Mouse (Mus musculus) midbrain, embryonic 12.5 days (tissue): ENCODE data around the gene Xaf1. TPM values are rescaled to one million over a fixed set of nuclear protein-coding genes. Genes with fewer than 3 reads are reported as not detected.

Source experiments
- ATAC-seq: fragments of 200-750 bp; cut with Nextera tagmentation; 2 replicates; pipeline ENCODE4 v1.8.0; 2017; ENCODE audit warnings: low read depth, moderate TSS enrichment, moderate library complexity; ENCODE audit not compliant: low FRiP score
- H3K27ac ChIP-seq: fragments of 300-500 bp; sonication (generic); replicated peaks from 2 replicates; pipeline ENCODE4 v1.5.1; 2016; ENCODE audit warnings: mild to moderate bottlenecking
- H3K27me3 ChIP-seq: fragments of 300-500 bp; sonication (generic); 2 replicates; pipeline ENCODE4 v1.6.1; 2016; ENCODE audit warnings: mild to moderate bottlenecking
- H3K36me3 ChIP-seq: fragments of 300-500 bp; sonication (generic); 2 replicates; pipeline ENCODE4 v1.6.1; 2016
- H3K4me1 ChIP-seq: fragments of 300-500 bp; sonication (generic); 2 replicates; pipeline ENCODE4 v1.6.1; 2016
- H3K4me2 ChIP-seq: fragments of 300-500 bp; sonication (generic); replicated peaks from 2 replicates; pipeline ENCODE4 v1.6.1; 2016; ENCODE audit warnings: mild to moderate bottlenecking, moderate library complexity
- H3K4me3 ChIP-seq: fragments of 300-500 bp; sonication (generic); 2 replicates; pipeline ENCODE4 v1.5.1; 2016; ENCODE audit warnings: mild to moderate bottlenecking
- H3K9ac ChIP-seq: fragments of 300-500 bp; sonication (generic); replicated peaks from 2 replicates; pipeline ENCODE4 v1.6.1; 2016; ENCODE audit warnings: mild to moderate bottlenecking, moderate library complexity
- H3K9me3 ChIP-seq: fragments of 300-500 bp; sonication (generic); 2 replicates; pipeline ENCODE4 v1.6.1; 2016; ENCODE audit warnings: mild to moderate bottlenecking
- WGBS: fragments of 180-500 bp; shearing (Covaris S2); methylation state at CpG from one replicate; pipeline ENCODE4 v1.1.7; 2016; 5-methylcytosine and 5-hydroxymethylcytosine counted together
- polyA plus RNA-seq: library from polyadenylated mRNA; unstranded; fragments of >200 nt; fragmentation: Nextera tagmentation; extraction: Ambion mirVana; gene quantifications from 2 replicates; pipeline ENCODE4 v1.2.1, GENCODE M21; 2016

Gene Xaf1
- polyA plus RNA-seq, result 1.6 and 2.0 TPM in 2 replicates

- Histone ChIP-seq H3K9me3 (no peaks in the 10 kb centered on the region), H3K4me1 (peaks cover 4% of the 10 kb centered on the region; the same call in 1 of the 2 replicates), H3K36me3 (no peaks in the 10 kb centered on the region), H3K27me3 (no peaks in the 10 kb centered on the region), H3K4me3 (no peak within 1 kb of the TSS), H3K27ac (no peak within 1 kb of the TSS), H3K4me2 (no peak within 1 kb of the TSS), H3K9ac (no peak within 1 kb of the TSS)
- 33% methylated on average over 6 of the region's 6 CpGs for WGBS
- ATAC-seq, result no peak
These were observed at the start of gene Xaf1 for GRCm38 (mm10) chr11:72301334-72301733. TSS of gene Xaf1 (plus strand) at chr11:72301629.

GRCm38 (mm10) chr11:72255629-72256028 is 45.8 kb upstream of the Xaf1 start:
- H3K9ac ChIP-seq, result no peak overlapping the region
- no peaks in the 10 kb centered on the region for H3K9me3 ChIP-seq
- 96% methylated on average over 4 of the region's 4 CpGs for WGBS
- no peak overlapping the region for H3K4me3 ChIP-seq
- no peaks in the 10 kb centered on the region for H3K36me3 ChIP-seq
- H3K27me3 ChIP-seq, result no peaks in the 10 kb centered on the region
- no peak overlapping the region for H3K27ac ChIP-seq
- ATAC-seq, result no peak
- no peak overlapping the region for H3K4me2 ChIP-seq
- no peaks in the 10 kb centered on the region for H3K4me1 ChIP-seq

- no peak overlapping the region for H3K4me2 ChIP-seq
- no peak overlapping the region for H3K27ac ChIP-seq
- no peak overlapping the region for H3K4me3 ChIP-seq
- H3K36me3 ChIP-seq, result no peaks in the 10 kb centered on the region
- no peaks in the 10 kb centered on the region for H3K27me3 ChIP-seq
- no peak overlapping the region for H3K9ac ChIP-seq
- no peaks in the 10 kb centered on the region for H3K9me3 ChIP-seq
- WGBS, result 84% methylated on average over 2 of the region's 2 CpGs
- ATAC-seq, result no peak
- no peaks in the 10 kb centered on the region for H3K4me1 ChIP-seq
These were observed 45.0 kb upstream of the Xaf1 start for GRCm38 (mm10) chr11:72256441-72256840.

GRCm38 (mm10) chr11:72265483-72265882 is 35.9 kb upstream of the Xaf1 start:
- no peak overlapping the region for H3K4me2 ChIP-seq
- peaks cover 22% of the 10 kb centered on the region for H3K4me1 ChIP-seq
- H3K36me3 ChIP-seq, result no peaks in the 10 kb centered on the region
- H3K27me3 ChIP-seq, result peaks cover 57% of the 10 kb centered on the region
- no peak overlapping the region for H3K9ac ChIP-seq
- ATAC-seq, result no peak
- 11% methylated on average over 11 of the region's 11 CpGs for WGBS
- H3K27ac ChIP-seq, result no peak overlapping the region
- no peaks in the 10 kb centered on the region for H3K9me3 ChIP-seq
- H3K4me3 ChIP-seq, result 0 out of 2 replicates have a peak overlapping the region, but pooled peaks have one; percentile 9

GRCm38 (mm10) chr11:72266207-72266959 is 35.0 kb upstream of the Xaf1 start:
- peak overlapping the region; percentile 59 for H3K4me2 ChIP-seq
- WGBS, result 1% methylated on average over 46 of the region's 46 CpGs
- H3K36me3 ChIP-seq, result no peaks in the 10 kb centered on the region
- H3K4me1 ChIP-seq, result peaks cover 22% of the 10 kb centered on the region
- peak; percentile 91 for ATAC-seq
- H3K27ac ChIP-seq, result no peak overlapping the region
- no peaks in the 10 kb centered on the region for H3K9me3 ChIP-seq
- H3K4me3 ChIP-seq, result peak overlapping the region; percentile 38
- H3K27me3 ChIP-seq, result peaks cover 57% of the 10 kb centered on the region
- H3K9ac ChIP-seq, result peak overlapping the region; percentile 49

GRCm38 (mm10) chr11:72266960-72267560 is 34.4 kb upstream of the Xaf1 start, which contains the start of gene Slc13a5:
TSS of gene Slc13a5 (minus strand) at chr11:72267222.
- H3K4me3 ChIP-seq, result peak within 1 kb of the TSS; percentile 38
- no peak within 1 kb of the TSS for H3K27ac ChIP-seq
- H3K4me2 ChIP-seq, result peak within 1 kb of the TSS; percentile 59
- H3K4me1 ChIP-seq, result peaks cover 22% of the 10 kb centered on the region
- peak; percentile 62 for ATAC-seq
- 2% methylated on average over 36 of the region's 36 CpGs for WGBS
- H3K36me3 ChIP-seq, result no peaks in the 10 kb centered on the region
- no peaks in the 10 kb centered on the region for H3K9me3 ChIP-seq
- H3K9ac ChIP-seq, result peak within 1 kb of the TSS; percentile 49
- H3K27me3 ChIP-seq, result peaks cover 57% of the 10 kb centered on the region

- Histone ChIP-seq H3K36me3 (no peaks in the 10 kb centered on the region), H3K9ac (no peak overlapping the region), H3K4me3 (no peak overlapping the region), H3K4me2 (no peak overlapping the region), H3K4me1 (0 out of 2 replicates have a peak, but pooled peaks cover 6% of the 10 kb centered on the region), H3K27me3 (peaks cover 23% of the 10 kb centered on the region), H3K9me3 (no peaks in the 10 kb centered on the region), H3K27ac (no peak overlapping the region)
- no peak for ATAC-seq
- WGBS, result 82% methylated on average over 1 of the region's 1 CpGs
These were observed 29.7 kb upstream of the Xaf1 start for GRCm38 (mm10) chr11:72271761-72272160.

GRCm38 (mm10) chr11:72273341-72273740 is 28.1 kb upstream of the Xaf1 start:
- no peak overlapping the region for H3K4me3 ChIP-seq
- peaks cover 7% of the 10 kb centered on the region; the same call in 1 of the 2 replicates for H3K27me3 ChIP-seq
- WGBS, result 73% methylated on average over 3 of the region's 3 CpGs
- no peaks in the 10 kb centered on the region for H3K4me1 ChIP-seq
- no peak overlapping the region for H3K27ac ChIP-seq
- H3K9ac ChIP-seq, result no peak overlapping the region
- H3K9me3 ChIP-seq, result no peaks in the 10 kb centered on the region
- no peak overlapping the region for H3K4me2 ChIP-seq
- ATAC-seq, result no peak
- H3K36me3 ChIP-seq, result no peaks in the 10 kb centered on the region

GRCm38 (mm10) chr11:72281143-72281851 is 20.1 kb upstream of the Xaf1 start:
- H3K4me3 ChIP-seq, result no peak overlapping the region
- no peak for ATAC-seq
- H3K36me3 ChIP-seq, result no peaks in the 10 kb centered on the region
- no peaks in the 10 kb centered on the region for H3K27me3 ChIP-seq
- 85% methylated on average over 5 of the region's 5 CpGs for WGBS
- no peak overlapping the region for H3K27ac ChIP-seq
- no peaks in the 10 kb centered on the region for H3K4me1 ChIP-seq
- H3K9me3 ChIP-seq, result no peaks in the 10 kb centered on the region
- no peak overlapping the region for H3K4me2 ChIP-seq
- H3K9ac ChIP-seq, result no peak overlapping the region

- Histone ChIP-seq H3K9me3 (no peaks in the 10 kb centered on the region), H3K9ac (no peak overlapping the region), H3K36me3 (no peaks in the 10 kb centered on the region), H3K4me2 (no peak overlapping the region), H3K4me1 (no peaks in the 10 kb centered on the region), H3K27ac (no peak overlapping the region), H3K27me3 (no peaks in the 10 kb centered on the region), H3K4me3 (no peak overlapping the region)
- 73% methylated on average over 5 of the region's 5 CpGs for WGBS
- ATAC-seq, result no peak
These were observed 19.5 kb upstream of the Xaf1 start for GRCm38 (mm10) chr11:72281852-72282400.

GRCm38 (mm10) chr11:72283486-72284224 is 17.8 kb upstream of the Xaf1 start:
- no peaks in the 10 kb centered on the region for H3K9me3 ChIP-seq
- no peaks in the 10 kb centered on the region for H3K36me3 ChIP-seq
- WGBS, result 88% methylated on average over 15 of the region's 16 CpGs
- no peaks in the 10 kb centered on the region for H3K27me3 ChIP-seq
- H3K9ac ChIP-seq, result no peak overlapping the region
- no peaks in the 10 kb centered on the region for H3K4me1 ChIP-seq
- ATAC-seq, result no peak
- H3K4me3 ChIP-seq, result no peak overlapping the region
- no peak overlapping the region for H3K27ac ChIP-seq
- H3K4me2 ChIP-seq, result no peak overlapping the region
